Mouse (Mus musculus) right cerebral cortex, adult 2 months (tissue): Measurements from ENCODE around the gene Secisbp2.
A peak's percentile ranks its signal among the peaks of the same experiment; 100 is the strongest.
"Not testable (repeated sequence)": the region's sequence is repeated elsewhere in the genome, so short reads cannot be mapped to it uniquely, and the experiment has no call there.

ENCODE experiments used
- DNase-seq, 2 experiments: peaks; one replicate each; pipeline ENCODE4 v3.0.0; 2021 to 2022; ENCODE audit warnings: low spot score in 2 of 2

Gene Secisbp2

DNA sequence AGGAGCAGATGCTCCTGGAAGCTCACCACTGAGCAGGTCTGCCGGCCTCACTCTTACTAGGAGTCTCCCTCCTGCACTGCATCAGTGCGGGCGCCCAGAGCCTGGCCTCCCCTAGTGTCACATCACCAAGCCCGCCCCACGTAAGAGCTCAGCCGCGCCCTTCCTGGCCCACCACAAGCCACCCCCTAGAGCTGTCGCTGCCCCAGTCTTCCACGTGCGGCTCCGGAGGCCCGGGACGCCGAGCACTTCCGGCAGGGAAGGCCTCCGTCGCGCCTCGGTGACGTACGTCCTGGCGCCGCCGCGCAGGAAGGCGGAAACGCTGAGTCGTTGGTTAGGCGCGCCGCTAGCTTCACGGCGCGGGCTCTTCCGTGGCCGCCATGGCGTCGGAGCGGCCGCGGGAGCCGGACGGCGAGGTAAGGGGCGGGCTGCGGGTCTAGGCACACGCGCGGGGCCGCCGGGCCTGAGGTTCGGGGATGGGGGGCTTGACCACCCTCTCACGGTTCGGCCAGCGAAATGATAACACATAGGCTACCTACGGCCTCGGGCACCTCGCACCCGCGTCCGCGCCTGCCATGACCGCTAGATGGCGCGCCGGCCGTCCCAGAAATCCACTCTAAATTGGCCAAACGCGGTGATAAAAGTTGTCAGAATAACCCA is at the start of gene Secisbp2:
Secisbp2 (plus strand) TSS at position 290 of the 657 bp plus-strand sequence.
- DNase-seq = peak; percentile 94 to 96

DNA sequence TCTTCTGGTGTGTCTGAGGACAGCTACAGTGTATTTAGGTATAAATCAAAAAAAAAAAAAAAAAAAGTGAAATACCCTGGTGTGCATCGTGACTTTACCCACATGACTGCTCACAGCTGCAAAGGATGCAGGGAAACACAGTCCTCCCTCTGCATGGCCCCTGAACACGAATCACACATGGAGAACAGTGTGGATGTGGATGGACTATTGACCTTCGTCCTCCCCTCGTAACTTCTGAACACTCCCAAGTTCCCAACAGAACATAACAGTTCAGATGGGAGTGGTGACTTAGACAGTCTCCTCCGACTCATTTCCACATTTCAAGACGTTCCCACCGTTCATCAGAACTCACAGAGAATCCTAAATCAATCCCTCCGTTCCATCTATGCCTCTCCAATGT is 48.7 kb upstream of the Secisbp2 start:
- DNase-seq = no peak

DNA sequence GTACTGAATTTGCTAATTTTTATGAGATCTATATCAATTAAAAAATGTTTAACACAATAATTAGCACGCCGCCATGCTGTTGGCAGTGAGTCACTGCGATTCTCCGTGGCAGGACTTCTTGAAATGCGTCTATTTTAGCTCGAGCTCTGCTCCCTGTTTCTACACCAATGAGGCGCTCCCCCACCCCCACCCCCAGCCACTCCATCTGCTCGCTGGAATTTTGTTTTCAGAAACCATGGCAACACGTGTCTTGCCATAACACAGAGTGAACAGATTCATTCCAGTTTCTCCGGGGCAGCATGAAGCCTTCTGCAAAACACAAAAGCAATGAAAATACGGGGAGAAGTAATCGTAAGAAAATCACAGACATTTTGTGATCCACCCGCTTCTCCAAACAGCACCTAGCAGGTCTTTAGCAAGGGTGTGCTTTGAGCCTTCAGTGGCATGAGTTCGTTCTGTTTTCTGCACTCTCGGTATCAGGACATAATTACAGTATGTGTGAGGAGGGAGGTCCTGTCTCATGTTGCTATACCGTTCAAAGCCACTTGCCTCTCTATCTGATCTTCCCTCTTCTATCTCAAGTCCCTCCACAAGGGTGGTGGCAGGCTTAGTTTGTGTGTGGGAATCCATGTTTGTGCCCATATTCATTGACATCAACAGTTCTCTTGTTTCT is 48.1 kb upstream of the Secisbp2 start:
- DNase-seq = peak; percentile 62 to 71

DNA sequence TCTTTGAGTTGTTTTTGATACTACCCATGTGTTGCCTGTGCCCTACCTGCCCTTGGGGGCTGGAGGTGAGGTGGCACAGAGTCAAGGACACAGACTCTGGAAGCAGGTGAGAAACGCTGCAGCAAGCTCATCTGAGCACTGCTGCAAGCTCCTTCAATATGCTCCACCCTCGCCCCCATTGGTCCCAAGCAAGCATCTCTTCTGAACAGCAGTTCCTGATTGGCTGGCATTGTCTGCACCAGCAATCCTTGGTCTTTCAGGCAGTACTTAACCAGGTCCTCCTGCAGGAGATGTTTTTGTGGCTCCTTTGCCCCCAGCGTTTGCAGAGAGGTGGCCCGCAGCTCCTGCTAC is 47.6 kb upstream of the Secisbp2 start:
- peak; percentile 57 to 64 for DNase-seq

DNA sequence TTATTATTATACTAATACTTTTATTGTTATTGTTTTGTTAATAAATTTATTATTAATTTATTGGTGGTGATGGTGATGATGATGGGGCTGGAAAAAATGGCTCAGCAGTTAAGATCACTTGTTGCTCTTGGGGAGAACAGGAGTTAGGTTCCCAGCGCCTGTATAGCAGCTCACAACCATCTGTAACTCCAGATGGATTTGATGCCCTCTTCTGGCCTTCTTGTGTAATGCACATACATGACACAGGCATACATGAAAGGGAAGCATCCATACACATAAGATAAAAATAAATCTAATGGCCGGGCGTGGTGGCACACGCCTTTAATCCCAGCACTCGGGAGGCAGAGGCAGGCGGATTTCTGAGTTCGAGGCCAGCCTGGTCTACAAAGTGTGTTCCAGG is 42.3 kb upstream of the Secisbp2 start:
- DNase-seq = no peak

DNA sequence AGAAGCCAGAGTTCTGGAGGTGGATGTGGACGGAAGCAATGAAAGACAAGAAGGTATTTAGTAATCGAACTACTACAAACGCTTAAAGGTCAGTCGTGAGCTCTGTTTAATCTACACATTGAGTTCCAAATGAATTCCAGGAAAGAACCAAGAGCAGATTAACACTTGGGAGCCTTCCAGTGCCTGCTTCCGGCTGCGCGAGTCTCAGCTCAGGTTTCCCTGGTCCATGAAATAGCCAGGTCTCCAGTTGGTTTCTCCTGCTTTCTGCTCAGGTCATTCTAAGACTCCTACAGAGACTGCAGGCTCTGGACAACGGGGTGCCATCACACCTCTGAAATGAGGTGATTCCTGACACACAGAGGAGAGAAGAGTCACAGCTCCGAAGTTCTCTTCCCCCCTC is 40.4 kb upstream of the Secisbp2 start:
- DNase-seq = no peak

DNA sequence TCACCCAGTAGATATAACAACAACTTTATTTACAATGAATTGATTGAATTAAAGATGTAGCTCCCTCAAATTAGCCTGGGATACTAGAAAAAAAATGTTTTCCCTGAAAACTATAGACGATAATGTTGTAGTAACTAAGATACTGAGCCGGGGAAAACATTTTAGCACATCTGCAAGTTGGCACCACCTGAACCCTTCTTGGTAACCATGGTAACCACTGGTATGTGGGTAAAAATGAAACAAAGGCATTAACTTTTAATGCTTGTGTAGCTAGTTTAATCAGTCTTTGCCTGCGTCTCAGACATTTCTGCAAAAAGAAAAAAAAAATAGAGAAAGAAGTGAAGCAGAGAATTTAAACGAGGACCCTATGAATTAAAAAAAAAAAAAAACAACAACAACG is 40.0 kb upstream of the Secisbp2 start:
- no peak for DNase-seq

DNA sequence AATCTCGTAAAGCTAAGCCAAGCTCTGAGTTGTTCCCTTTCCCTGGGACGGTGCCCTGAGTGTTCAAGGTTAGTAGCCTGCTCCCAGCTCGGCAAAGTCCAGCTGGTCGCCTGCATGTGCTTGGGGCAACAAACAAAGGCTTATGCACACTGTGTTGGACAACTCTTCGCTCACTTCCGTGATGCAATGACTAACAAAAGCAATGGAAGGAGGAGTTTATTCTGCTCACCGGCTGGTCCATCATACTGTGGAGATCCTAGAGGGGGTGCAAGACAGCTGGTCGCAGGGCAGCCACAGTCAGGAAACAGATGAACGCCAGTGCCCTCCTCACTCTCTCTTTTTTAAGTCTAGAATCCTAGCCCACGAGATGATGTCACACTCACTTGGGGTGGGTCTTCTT is 35.7 kb upstream of the Secisbp2 start:
- DNase-seq = no peak

DNA sequence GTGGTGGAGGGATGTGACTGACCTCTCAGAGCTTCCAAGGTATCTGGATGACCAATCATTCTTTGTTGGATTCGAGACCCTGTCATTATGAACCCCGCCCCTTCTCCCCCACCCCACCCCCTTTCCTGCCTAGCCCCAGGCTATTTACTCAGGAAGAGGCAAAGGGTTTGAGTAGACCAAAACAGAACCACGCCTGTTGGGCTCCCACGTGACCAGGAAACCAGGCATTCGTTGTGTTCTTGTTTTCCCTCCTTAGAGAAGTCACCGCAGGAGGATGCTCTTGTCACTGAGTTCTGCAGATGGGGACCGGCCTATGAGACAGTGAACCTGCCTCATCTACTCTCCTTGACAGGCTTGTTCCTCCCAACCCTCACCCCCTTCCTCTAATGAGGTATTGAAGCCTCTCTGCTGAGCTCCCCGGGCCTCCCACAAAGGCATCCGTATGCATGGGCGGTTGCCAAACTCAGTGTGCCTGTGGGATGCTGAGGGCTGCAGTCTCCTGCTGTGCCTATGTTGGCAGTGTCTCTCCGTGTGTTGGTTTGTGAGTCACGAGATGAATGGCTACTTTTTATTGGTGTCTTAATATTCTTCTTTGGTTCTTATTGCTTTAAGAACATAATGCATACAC is 35.0 kb upstream of the Secisbp2 start:
- peak; percentile 81 to 85 for DNase-seq

DNA sequence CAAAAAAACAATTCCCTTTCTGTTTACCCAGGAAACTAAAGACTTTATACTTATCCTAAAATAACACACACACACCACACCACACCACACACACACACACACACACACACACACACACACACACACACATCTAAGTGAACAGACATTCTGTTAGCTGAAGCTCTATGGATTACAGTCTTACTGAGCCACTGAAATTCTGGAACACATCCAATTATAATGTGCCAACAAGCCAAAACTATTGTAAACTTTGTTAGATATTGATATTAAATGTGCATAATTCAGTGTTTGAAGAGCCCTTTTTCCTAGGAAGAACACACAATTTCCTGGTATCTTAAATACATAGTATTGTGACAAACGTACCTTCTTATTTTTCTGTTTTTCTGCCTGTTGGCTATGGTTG is 34.2 kb upstream of the Secisbp2 start:
- no peak for DNase-seq

DNA sequence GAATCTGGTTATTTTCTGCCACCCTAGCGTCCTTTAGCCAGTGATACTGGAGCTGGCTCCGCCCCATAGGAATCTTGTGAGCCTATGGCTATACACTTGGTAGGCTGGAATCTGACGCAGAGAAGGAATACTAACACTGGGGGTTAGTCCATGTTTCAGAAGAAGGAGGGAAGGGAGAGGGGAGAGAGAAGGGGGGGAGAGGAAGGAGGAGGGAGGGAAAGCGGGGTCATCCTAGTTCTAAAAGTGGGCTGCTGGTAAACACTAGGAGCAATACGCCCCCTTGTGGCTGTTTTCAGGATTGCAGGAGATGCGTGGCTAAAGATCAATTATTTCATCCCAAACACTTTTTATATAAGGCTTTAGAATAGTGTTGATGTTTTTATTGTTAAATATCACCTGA is 33.6 kb upstream of the Secisbp2 start:
- peak; percentile 74 to 84 for DNase-seq

DNA sequence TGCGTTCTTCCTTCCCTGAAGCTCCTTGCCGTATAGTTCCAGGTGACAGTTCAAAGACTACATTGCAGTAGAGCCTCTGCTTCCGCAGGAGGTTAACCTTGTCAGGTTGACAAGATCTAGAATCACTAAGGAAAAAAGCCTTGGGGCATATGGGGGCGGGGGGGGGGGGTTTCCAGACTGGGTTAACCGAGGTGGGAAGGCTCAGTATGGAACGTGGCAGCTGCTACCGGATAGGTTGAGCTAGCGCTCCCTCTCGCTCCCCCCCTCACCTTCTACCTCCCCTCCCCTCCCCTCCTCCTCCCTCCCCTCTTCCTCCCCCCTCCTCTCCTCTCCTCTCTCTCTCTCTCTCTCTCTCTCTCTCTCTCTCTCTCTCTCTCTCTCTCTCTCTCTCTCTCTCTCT is 32.9 kb upstream of the Secisbp2 start:
- no peak for DNase-seq

DNA sequence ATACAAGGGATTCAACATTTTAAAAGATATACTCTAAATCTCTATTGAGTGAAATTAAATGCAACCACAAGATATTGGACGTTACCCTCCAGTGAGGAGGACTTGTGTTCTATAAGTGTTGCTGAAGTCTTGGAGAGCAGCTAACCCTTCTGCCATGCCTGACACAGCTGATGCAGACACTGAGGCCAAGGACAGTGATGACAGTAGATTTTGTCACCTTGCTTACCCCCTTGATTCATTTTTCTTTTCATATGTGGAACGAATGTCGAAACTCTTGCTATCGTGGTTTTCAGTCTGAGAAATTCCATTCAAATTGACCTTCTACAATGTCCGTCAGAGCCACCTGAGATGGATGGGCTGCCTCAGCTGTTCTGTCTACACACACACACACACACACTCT is 28.9 kb upstream of the Secisbp2 start:
- DNase-seq = no peak

DNA sequence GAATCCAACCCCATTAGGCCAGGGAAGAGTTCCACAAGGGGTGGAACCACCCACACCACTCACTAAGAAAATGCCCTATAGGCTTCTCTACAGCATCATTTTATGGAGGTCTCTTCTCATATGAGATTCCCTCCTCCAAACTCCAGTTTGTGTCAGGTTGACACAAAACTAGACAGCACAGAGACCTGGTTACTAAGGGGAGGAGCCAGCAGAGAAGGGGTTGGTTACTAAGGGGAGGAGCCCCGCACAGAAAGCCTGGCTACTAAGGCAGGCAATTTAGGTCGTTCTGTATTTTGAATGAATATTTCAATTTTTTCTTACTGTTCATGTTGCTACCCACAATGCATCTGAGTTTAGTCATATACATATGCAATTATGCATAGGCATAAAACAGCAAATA is 27.8 kb upstream of the Secisbp2 start:
- no peak for DNase-seq

DNA sequence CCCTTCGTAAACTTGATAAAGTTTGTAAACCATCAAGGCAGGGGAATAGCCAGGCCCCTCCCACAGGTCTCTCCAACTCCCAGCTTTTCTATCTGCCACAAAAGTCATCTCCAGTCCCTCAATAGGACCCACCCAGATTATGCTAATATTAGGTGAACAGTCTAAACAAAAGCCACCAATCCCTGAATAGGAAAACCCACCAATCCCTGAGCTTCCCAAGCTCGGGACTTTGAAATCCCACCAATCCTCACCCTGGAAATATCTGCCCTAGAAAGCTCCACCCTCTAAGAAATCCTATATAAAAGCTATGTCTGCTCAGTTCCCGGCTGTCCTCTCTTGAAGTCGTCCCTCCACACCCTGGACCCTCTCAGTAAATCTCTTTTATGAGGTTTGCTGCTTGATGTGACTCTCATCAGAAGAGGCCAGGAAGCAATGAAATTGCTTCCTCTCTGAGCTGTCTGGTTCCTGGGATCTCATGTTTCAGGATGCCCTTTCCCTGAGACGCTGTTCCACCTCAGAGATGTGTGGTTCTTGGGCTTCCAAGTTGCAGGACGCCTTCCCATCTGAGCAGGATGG is 23.1 kb upstream of the Secisbp2 start:
- DNase-seq = no peak

DNA sequence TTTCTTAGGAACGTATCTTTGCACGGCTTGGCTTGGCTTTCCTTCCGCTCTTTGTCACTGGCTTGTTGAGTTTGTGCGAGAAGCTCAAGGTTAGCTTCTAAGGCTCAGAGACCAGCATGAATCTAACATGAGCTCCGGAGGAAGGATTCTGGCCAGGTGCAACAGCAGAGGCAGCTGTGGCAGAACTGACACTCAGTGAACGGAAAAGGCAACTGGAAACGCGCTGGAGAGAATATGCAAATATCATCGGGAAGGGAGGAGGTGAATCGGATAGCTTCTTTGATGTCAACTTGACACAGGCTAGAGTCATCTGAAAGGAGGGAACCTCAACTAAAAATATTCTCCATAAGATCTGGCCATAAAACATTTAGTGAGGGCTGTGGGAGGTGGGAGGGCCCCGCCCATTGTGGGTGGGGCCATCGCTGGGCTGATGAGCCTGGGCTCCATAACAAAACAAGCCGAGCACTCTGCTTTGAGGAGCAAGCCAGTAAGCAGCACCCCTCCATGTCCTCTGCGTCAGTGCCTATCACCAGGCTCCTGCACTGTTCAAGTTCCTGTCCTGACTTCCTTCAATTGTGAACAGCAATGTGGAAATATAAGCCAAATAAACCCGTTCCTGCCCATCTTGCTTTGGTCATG is 20.0 kb upstream of the Secisbp2 start:
- no peak for DNase-seq

DNA sequence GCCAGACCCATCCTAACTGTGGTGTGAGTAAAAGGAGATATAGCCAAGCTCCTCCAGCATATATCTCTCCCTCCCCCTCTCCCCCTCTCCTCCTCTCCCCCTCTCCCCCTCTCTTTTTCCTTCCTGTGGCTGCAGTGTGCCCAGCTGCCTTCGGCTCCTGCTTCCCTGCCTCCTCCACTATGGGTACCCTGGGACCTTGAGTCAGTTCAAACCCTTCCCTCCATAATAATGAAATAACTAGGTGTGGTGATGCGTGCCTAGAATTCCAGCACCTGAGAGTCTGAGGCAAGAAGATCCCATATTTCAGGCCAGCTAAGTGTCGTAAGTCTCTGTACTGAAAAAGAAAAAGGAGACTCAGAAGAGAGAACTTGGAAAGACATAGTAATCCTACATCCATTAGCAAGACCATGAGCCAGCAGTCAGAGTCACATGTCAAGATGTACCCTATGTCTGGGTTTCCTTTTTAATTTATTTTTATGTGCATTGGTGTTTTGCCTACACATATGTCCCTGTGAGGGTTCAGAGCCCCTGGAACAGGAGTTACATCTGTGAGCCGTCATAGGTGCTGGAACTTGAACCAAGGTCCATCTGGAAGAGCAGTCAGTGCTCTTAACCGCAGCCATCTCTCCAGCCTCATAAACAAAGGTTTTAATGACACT is 18.8 kb upstream of the Secisbp2 start:
- no peak for DNase-seq

DNA sequence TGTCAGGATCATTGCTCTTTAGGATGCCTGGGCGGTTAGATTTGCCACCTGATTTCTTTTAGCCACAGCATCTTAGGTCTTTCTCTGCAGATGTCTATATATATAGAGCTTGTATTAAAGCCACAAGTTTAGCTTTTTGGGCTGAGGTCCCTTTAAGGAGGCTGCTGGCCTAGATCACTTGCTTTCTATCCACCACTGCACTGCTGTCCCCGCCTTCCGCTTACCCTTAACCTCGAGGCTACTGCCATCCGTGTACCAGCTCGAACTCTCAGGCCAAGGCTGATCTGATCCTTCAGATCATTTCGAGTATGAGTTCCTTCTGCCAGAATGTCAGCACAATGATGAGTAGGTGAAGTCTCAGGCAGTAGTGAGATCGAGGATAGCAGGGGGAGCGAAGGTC is 16.1 kb upstream of the Secisbp2 start:
- DNase-seq = not testable (repeated sequence)

DNA sequence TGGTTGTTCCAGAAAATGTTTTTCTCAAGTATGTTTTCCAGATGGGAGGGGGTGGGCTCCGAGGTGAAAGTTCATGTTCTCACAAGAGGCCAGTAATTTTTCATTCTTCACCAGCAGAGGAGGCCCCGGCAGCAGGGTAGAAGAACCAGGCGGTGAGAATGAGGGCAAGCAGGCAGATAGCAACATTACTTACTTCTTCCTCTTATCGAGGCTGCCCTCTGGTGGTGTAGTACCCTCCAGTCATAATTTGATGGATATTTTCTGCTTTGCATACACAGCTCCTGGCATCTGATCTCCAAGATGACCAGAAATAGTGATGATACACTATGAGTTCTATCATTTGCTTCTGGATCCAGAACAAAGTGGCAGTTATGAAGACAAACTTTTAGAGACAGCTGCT is 12.5 kb upstream of the Secisbp2 start:
- DNase-seq = no peak

DNA sequence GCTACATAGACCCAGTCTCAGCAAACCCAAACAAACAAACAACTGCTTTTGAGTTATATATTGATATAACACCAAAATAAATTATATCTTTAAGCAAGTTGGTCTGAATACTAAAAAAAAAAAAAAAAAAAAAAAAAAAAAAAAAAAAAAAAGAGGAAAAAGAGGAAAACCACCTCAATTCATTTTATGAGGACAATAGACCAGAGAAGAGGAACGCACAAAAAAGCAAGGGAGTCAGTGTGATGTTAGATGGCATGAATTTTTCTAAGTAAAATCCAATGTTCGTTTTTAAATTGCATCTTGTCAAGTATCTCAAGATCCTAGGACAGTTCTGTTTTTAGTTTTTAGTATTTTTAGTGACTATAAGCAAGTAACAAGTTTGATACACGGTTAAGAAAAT is 10.1 kb upstream of the Secisbp2 start:
- DNase-seq = no peak

DNA sequence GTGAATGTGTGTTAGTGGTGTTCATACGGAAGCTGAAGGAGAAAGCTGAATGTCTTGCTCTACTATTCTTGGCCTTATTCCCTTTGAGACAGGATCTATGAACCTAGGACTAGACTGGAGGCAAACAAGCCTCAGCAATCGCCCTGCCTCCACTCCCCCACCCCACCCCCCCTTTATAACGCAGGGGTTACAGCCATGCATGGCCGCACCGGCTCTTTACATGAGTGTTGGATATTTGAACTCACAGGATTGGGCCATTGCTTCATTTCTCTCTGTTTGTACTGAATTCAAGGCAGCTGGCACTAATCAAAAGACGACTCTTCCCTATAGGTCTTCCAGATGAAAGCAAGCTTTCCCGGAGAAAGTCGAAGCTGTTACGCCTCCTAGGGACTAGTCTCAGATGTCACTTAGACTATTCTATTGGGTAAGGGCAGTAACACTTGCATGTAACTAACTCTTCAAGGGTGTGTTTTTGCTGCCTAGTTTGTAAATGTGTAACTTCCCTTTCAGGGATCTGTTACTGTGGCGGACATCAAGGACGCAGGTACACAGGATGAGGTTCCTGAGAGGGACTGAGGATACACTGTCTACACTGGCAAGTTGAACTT is 9.2 kb upstream of the Secisbp2 start:
- DNase-seq = no peak
